Mouse (Mus musculus): ENCODE measurements around the gene Anapc16. TPM values are rescaled to one million over a fixed set of nuclear protein-coding genes. Genes with fewer than 3 reads are reported as not detected.

Anapc16 gene
- polyA plus RNA-seq (2012; rRNA removed) = 95.2 and 102 TPM in 2 replicates

GRCm38 (mm10) chr10:60002673-60003212, at the start of gene Anapc16, which contains the start of gene Ascc1:
TSS of gene Anapc16 (minus strand) at chr10:60003135.
TSS of gene Ascc1 (plus strand) at chr10:60002805.

GRCm38 (mm10) chr10:59951211-59952151, 51.5 kb downstream of the Anapc16 start, which contains the start of gene Ddit4:
TSS of gene Ddit4 (minus strand) at chr10:59951834.

Other genes with a start within 250 kb of the Anapc16 start
- 22.7 and 24.4 TPM in 2 replicates for gene Dnajb12, start 123.6 kb downstream of the Anapc16 start, polyA plus RNA-seq (2012; rRNA removed)
- gene Ddit4, start 51.3 kb downstream of the Anapc16 start, polyA plus RNA-seq (2012; rRNA removed) = 127 and 135 TPM in 2 replicates
- 37.9 and 38.8 TPM in 2 replicates for gene Ascc1, start 330 bp downstream of the Anapc16 start, polyA plus RNA-seq (2012; rRNA removed)
- gene Spock2, start 103.1 kb upstream of the Anapc16 start, polyA plus RNA-seq (2012; rRNA removed) = 156 and 172 TPM in 2 replicates
- gene Chst3, start 216.1 kb upstream of the Anapc16 start, polyA plus RNA-seq (2012; rRNA removed) = 2.1 TPM in 2 replicates

All from central nervous system, embryonic 18 days (tissue).